In genomic region chr4:148168287-148168686, GRCm38 (mm10) we compare ENCODE assay signal across 10 mouse cellular contexts. TPM values are rescaled to one million over a fixed set of nuclear protein-coding genes. Genes with fewer than 3 reads are reported as not detected.
DNase-seq lines count a peak whose midpoint lies in the region; ATAC-seq and TF ChIP-seq lines count a peak whose summit lies in the region.
"Had no signal": no experiment of that assay in that cellular context is flagged by ENCODE, and none has a peak within 500 bp of the region (broad histone marks: within the 10 kb centered on the region; RNA-seq: fewer than 3 reads in every experiment).

No protein-coding gene starts in this region.

- 16% methylated on average over 7 of the region's 7 CpGs for WGBS in thymus, adult 2 months
- 27% methylated on average over 7 of the region's 7 CpGs for WGBS in hindbrain, postnatal 0 days

- no peaks in the 10 kb centered on the region for H3K36me3 ChIP-seq in thymus, adult 2 months (ENCODE audit: control insufficient read depth, insufficient read depth, low read length)
- H3K36me3 ChIP-seq in hindbrain, postnatal 0 days (ENCODE audit: insufficient read depth, low read length): no peaks in the 10 kb centered on the region
- H3K36me3 ChIP-seq: embryonic facial prominence, embryonic 13.5 days; liver, embryonic 13.5 days had no signal

- H3K9me3 ChIP-seq in hindbrain, postnatal 0 days (ENCODE audit: low read length): no peaks in the 10 kb centered on the region
- H3K9me3 ChIP-seq: embryonic facial prominence, embryonic 13.5 days; liver, embryonic 13.5 days had no signal

- peak; percentile 73; the same call in 1 of the 2 replicates for TF ChIP-seq CTCF in thymus, adult 2 months (IDR thresholded peaks at IDR 0.05; ENCODE audit: borderline replicate concordance, control insufficient read depth, extremely low read depth, insufficient read depth, low read length, poor library complexity)
- TF ChIP-seq CTCF in hindbrain, postnatal 0 days (IDR thresholded peaks at IDR 0.05; ENCODE audit: low read depth): peak; percentile 87

- TF ChIP-seq POLR2A in thymus, adult 2 months (IDR thresholded peaks at IDR 0.05; ENCODE audit: control insufficient read depth, extremely low read depth, insufficient read depth, low read length, poor library complexity): no peak

- H3K4me3 ChIP-seq in thymus, adult 2 months (ENCODE audit: control insufficient read depth, insufficient read depth, low read length): no peak overlapping the region
- H3K4me3 ChIP-seq in hindbrain, postnatal 0 days (ENCODE audit: low read length): no peak overlapping the region
- H3K4me3 ChIP-seq: embryonic facial prominence, embryonic 13.5 days; liver, embryonic 13.5 days had no signal

- H3K4me1 ChIP-seq in thymus, adult 2 months (replicated peaks; ENCODE audit: control insufficient read depth, insufficient read depth, low read length): no peaks in the 10 kb centered on the region
- peaks cover 6% of the 10 kb centered on the region; the same call in 1 of the 2 replicates for H3K4me1 ChIP-seq in hindbrain, postnatal 0 days (ENCODE audit: insufficient read depth, low read length)

- intact Hi-C loops in heart, postnatal 36 days (cut with DNase I): no loop called here

- ATAC-seq in hindbrain, postnatal 0 days: no peak

- no peak overlapping the region for H3K4me2 ChIP-seq in hindbrain, postnatal 0 days (ENCODE audit: low read depth, low read length)
- H3K4me2 ChIP-seq: embryonic facial prominence, embryonic 13.5 days; liver, embryonic 13.5 days had no signal

- no peak overlapping the region for H3K9ac ChIP-seq in hindbrain, postnatal 0 days (replicated peaks; ENCODE audit: low read length)
- H3K9ac ChIP-seq: embryonic facial prominence, embryonic 13.5 days; liver, embryonic 13.5 days had no signal

- peak; percentile 64 to 75 for DNase-seq in heart, postnatal 36 days
- no peak for DNase-seq in heart, adult 8-10 months (ENCODE audit: low spot score)
- peak; percentile 67 for DNase-seq in thymus, adult 2 months
- no peak for DNase-seq in thymus, adult 18-20 months
- DNase-seq in cerebellum, adult 11-12 months: peak; percentile 56
- peak; percentile 78 for DNase-seq in hindbrain, postnatal 0 days (ENCODE audit: low spot score)
- peak; percentile 85 for DNase-seq in naive thymus-derived CD4-positive, alpha-beta T cell, adult 2 months (ENCODE audit: low read depth)
- no peak for DNase-seq in frontal cortex, postnatal 25 days (ENCODE audit: low spot score in 2 of 2)
- DNase-seq: liver, embryonic 13.5 days had no signal

- no peak overlapping the region for H3K27ac ChIP-seq in thymus, adult 2 months (ENCODE audit: control insufficient read depth, insufficient read depth, low read length)
- H3K27ac ChIP-seq in hindbrain, postnatal 0 days: no peak overlapping the region
- H3K27ac ChIP-seq: embryonic facial prominence, embryonic 13.5 days; liver, embryonic 13.5 days had no signal

- H3K27me3 ChIP-seq in thymus, adult 2 months (ENCODE audit: control insufficient read depth, insufficient read depth, low read length): peaks cover 16% of the 10 kb centered on the region; the same call in 1 of the 2 replicates
- 0 out of 2 replicates have a peak, but pooled peaks cover 8% of the 10 kb centered on the region for H3K27me3 ChIP-seq in hindbrain, postnatal 0 days (ENCODE audit: insufficient read depth, low read length)

RNA-seq across cellular contexts. Expression of gene Fbxo2, which starts 7.9 kb away (rescaled TPM):
- under 1 TPM in 1 of 2 experiments, not detected in 1; 0.19 TPM for total RNA-seq in heart, postnatal 36 days (2021)
- under 1 TPM; 0.27 to 0.57 (median 0.31) TPM for total RNA-seq in heart, adult 8-10 months (2022)
- 0.66 and 1.5 TPM in 2 replicates for polyA plus RNA-seq in thymus, adult 2 months (2012; rRNA removed)
- total RNA-seq in hindbrain, postnatal 0 days (2014; rRNA removed): 25.5 and 39.8 TPM in 2 replicates
- 45.6 and 49.9 TPM in 2 replicates for polyA plus RNA-seq in hindbrain, postnatal 0 days (2015; fragmentation: Nextera tagmentation; extraction: Ambion mirVana)

RNA-seq across cellular contexts. Expression of gene Fbxo44, which starts 8.0 kb away (rescaled TPM):
- 10 to 100 TPM; 18.2 to 18.8 TPM for total RNA-seq in heart, postnatal 36 days (2021)
- total RNA-seq in heart, adult 8-10 months (2022): 10 to 100 TPM; 25.2 to 33.4 (median 25.5) TPM
- 31.2 and 34.5 TPM in 2 replicates for polyA plus RNA-seq in thymus, adult 2 months (2012; rRNA removed)
- total RNA-seq in hindbrain, postnatal 0 days (2014; rRNA removed): 199 and 200 TPM in 2 replicates
- 118 and 122 TPM in 2 replicates for polyA plus RNA-seq in hindbrain, postnatal 0 days (2015; fragmentation: Nextera tagmentation; extraction: Ambion mirVana)

RNA-seq across cellular contexts. Expression of gene Fbxo6, which starts 16.3 kb away (rescaled TPM):
- total RNA-seq in heart, postnatal 36 days (2021): 10 to 100 TPM; 38.9 to 40.3 TPM
- total RNA-seq in heart, adult 8-10 months (2022): 10 to 100 TPM; 36.1 to 44.0 (median 39.6) TPM
- 41.8 and 50.9 TPM in 2 replicates for polyA plus RNA-seq in thymus, adult 2 months (2012; rRNA removed)
- total RNA-seq in hindbrain, postnatal 0 days (2014; rRNA removed): 23.7 and 36.3 TPM in 2 replicates
- polyA plus RNA-seq in hindbrain, postnatal 0 days (2015; fragmentation: Nextera tagmentation; extraction: Ambion mirVana): 23.8 and 24.0 TPM in 2 replicates

RNA-seq across cellular contexts. Expression of gene Draxin, which starts 37.8 kb away (rescaled TPM):
- under 1 TPM; 0.05 to 0.11 TPM for total RNA-seq in heart, postnatal 36 days (2021)
- under 1 TPM; 0.06 to 0.20 (median 0.07) TPM for total RNA-seq in heart, adult 8-10 months (2022)
- polyA plus RNA-seq in thymus, adult 2 months (2012; rRNA removed): 0.26 and 0.34 TPM in 2 replicates
- total RNA-seq in hindbrain, postnatal 0 days (2014; rRNA removed): 42.3 and 44.9 TPM in 2 replicates
- 7.2 TPM in 2 replicates for polyA plus RNA-seq in hindbrain, postnatal 0 days (2015; fragmentation: Nextera tagmentation; extraction: Ambion mirVana)

RNA-seq across cellular contexts. Expression of gene Mad2l2, which starts 38.1 kb away (rescaled TPM):
- 10 to 100 TPM; 10.6 to 11.9 TPM for total RNA-seq in heart, postnatal 36 days (2021)
- total RNA-seq in heart, adult 8-10 months (2022): 10 to 100 TPM in 3 of 4 experiments, 1 to 10 TPM in 1; 6.9 to 13.6 (median 11.7) TPM
- 32.9 and 37.7 TPM in 2 replicates for polyA plus RNA-seq in thymus, adult 2 months (2012; rRNA removed)
- 39.9 and 56.5 TPM in 2 replicates for total RNA-seq in hindbrain, postnatal 0 days (2014; rRNA removed)
- 99.7 and 102 TPM in 2 replicates for polyA plus RNA-seq in hindbrain, postnatal 0 days (2015; fragmentation: Nextera tagmentation; extraction: Ambion mirVana)

Comparison
In these comparisons a context has a peak if more than half of its experiments do, and no peak if none do; other contexts are left out.
1. DNase-seq: peak in heart, postnatal 36 days (2 of 2), thymus, adult 2 months (single experiment), cerebellum, adult 11-12 months (single experiment), hindbrain, postnatal 0 days (single experiment) and naive thymus-derived CD4-positive, alpha-beta T cell, adult 2 months (single experiment); none in heart, adult 8-10 months (single experiment), thymus, adult 18-20 months (0 of 2) and frontal cortex, postnatal 25 days (0 of 2).
2. RNA of gene Fbxo2, which starts 7.9 kb away (total RNA-seq): 25.5 to 39.8 TPM in hindbrain, postnatal 0 days; 0.27 to 0.57 TPM in heart, adult 8-10 months and 0.19 TPM in heart, postnatal 36 days; every median in the first group is over 10 times any median in the second.